Mouse (Mus musculus): ENCODE measurements at regions not wholly inside any gene's neighbourhood (a gene's known extent, or its start where the extent isn't known, plus 50 kb on each side); places are given as distances from the start of the nearest gene placed in this dataset.

DNA sequence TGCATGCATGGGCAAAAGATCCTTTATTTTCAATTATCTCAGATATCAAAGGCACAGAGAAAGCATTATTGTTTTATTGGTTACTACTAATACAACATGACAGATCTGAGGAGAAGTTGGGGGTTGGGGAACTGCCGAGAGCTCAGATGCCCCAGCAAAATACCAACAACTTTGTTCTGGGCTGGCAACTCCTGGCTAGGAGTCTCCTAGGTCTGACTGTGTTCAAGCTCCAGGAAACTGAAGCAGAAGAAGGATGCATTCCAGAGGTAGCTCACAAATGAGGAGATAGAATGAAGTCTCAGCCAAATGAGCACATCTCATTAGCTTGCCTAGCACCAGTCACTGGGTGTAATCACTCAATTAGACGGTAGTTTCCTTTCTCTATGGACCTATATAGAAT, 192.9 kb downstream of the Gm10283 start:
- H3K36me3 ChIP-seq (replicated peaks in 1 of 2; ENCODE audit: control insufficient read depth in 1 of 2, insufficient read depth in 1 of 2, low read length in 1 of 2) = no peaks in the 10 kb centered on the region
- no peaks in the 10 kb centered on the region for H3K79me2 ChIP-seq (replicated peaks; ENCODE audit: control insufficient read depth, extremely low read depth, insufficient read depth, poor library complexity, severe bottlenecking)
- no peak for TF ChIP-seq CTCF (conservative IDR thresholded peaks at IDR 0.05 in 1 of 2, IDR thresholded peaks at IDR 0.05 in 1 of 2; ENCODE audit: low read depth in 2 of 2, low read length in 2 of 2)
- H3K4me2 ChIP-seq (ENCODE audit: insufficient read depth, low read depth, poor library complexity, severe bottlenecking) = no peak overlapping the region
- dilution Hi-C loops (cut with MboI; ENCODE audit: extremely low pct_ligation_motif_present, extremely low pct_unique_long_range_greater_than_20kb, low sequenced_read_pairs) = no loop called here
- in situ Hi-C loops (cut with MboI; ENCODE audit: low pct_ligation_motif_present, low pct_unique_long_range_greater_than_20kb, low sequenced_read_pairs) = no loop called here
- no peak overlapping the region for H3K27ac ChIP-seq (ENCODE audit: insufficient read depth, low read depth)
- H3K9ac ChIP-seq (ENCODE audit: insufficient read depth, low read depth) = no peak overlapping the region
- DNase-seq (ENCODE audit: extremely low read depth) = no peak
- no peaks in the 10 kb centered on the region for H3K4me1 ChIP-seq (ENCODE audit: control insufficient read depth in 1 of 2, insufficient read depth in 2 of 2)
- H3K27me3 ChIP-seq (replicated peaks) = no peaks in the 10 kb centered on the region
- no peak overlapping the region for H3K4me3 ChIP-seq (replicated peaks in 1 of 3; ENCODE audit: low read depth in 2 of 3, low read length in 2 of 3, poor library complexity in 1 of 3)
- no peaks in the 10 kb centered on the region for H3K9me3 ChIP-seq (replicated peaks; ENCODE audit: low read length)

DNA sequence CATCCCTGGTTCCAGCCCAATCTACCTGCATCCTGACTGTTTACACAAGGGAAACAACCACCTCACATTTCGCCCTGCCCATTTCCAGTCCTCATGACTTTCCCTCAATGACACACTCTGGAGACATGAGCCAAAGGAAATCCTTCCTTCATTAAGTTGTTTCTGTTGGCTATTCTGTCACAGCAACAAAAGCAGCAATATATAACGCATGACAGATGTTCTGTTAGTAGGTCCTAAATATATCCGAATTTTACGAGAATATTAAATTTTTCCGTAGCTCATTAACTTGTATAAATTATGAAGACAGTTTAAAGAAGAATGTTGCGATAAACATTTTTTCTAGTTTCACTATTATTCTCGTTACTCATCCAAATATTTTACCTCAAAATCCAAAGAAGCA, 201.7 kb downstream of the Gm10283 start:
- Histone ChIP-seq H3K9ac (ENCODE audit: insufficient read depth, low read depth) (no peak overlapping the region), H3K9me3 (replicated peaks; ENCODE audit: low read length) (no peaks in the 10 kb centered on the region), H3K79me2 (replicated peaks; ENCODE audit: control insufficient read depth, extremely low read depth, insufficient read depth, poor library complexity, severe bottlenecking) (no peaks in the 10 kb centered on the region), H3K4me3 (replicated peaks in 1 of 3; ENCODE audit: low read depth in 2 of 3, low read length in 2 of 3, poor library complexity in 1 of 3) (no peak overlapping the region), H3K36me3 (replicated peaks in 1 of 2; ENCODE audit: control insufficient read depth in 1 of 2, insufficient read depth in 1 of 2, low read length in 1 of 2) (no peaks in the 10 kb centered on the region), H3K4me2 (ENCODE audit: insufficient read depth, low read depth, poor library complexity, severe bottlenecking) (no peak overlapping the region), H3K4me1 (ENCODE audit: control insufficient read depth in 1 of 2, insufficient read depth in 2 of 2) (no peaks in the 10 kb centered on the region), H3K27ac (ENCODE audit: insufficient read depth, low read depth) (no peak overlapping the region), H3K27me3 (replicated peaks) (no peaks in the 10 kb centered on the region)
- TF ChIP-seq CTCF (conservative IDR thresholded peaks at IDR 0.05 in 1 of 2, IDR thresholded peaks at IDR 0.05 in 1 of 2; ENCODE audit: low read depth in 2 of 2, low read length in 2 of 2) (no peak), CHD1 (IDR thresholded peaks at IDR 0.05; ENCODE audit: low read depth, low read length) (no peak), NELFE (IDR thresholded peaks at IDR 0.05; ENCODE audit: low read depth, low read length) (no peak)
- in situ Hi-C loops (cut with MboI; ENCODE audit: low pct_ligation_motif_present, low pct_unique_long_range_greater_than_20kb, low sequenced_read_pairs) (no loop called here), dilution Hi-C loops (cut with MboI; ENCODE audit: extremely low pct_ligation_motif_present, extremely low pct_unique_long_range_greater_than_20kb, low sequenced_read_pairs) (no loop called here)
- no peak for DNase-seq (ENCODE audit: extremely low read depth)

DNA sequence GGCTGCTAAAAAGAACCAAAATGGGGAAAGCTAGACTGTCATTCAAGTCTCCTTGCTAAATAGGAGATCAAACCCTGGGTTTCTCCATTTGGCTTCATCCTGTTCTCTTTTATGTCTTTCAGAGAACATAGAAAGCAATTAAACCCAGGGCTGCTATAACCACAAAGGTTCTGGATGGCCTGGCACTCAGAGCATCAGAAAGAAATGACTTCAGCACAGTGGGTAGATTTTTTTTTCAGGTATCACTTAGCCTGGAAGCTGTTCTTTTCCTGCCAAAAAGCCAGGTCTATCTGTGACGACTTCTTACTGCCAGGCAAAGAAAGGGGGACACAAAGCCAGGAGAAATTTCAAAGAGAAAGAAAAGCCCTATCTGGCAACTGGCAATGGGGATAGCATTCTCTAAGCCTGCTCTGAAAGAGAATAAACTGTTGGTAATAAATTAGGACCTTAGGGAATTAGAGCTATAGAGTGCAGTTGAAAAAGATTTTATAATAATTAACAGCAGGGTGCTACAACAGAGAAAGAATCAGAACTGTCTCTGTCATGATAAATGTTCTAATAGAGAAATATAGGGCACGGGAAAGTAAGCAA, 225.7 kb downstream of the Gm10283 start:
- Histone ChIP-seq H3K4me2 (ENCODE audit: insufficient read depth, low read depth, poor library complexity, severe bottlenecking) (no peak overlapping the region), H3K36me3 (replicated peaks in 1 of 2; ENCODE audit: control insufficient read depth in 1 of 2, insufficient read depth in 1 of 2, low read length in 1 of 2) (no peaks in the 10 kb centered on the region), H3K4me3 (replicated peaks in 1 of 3; ENCODE audit: low read depth in 2 of 3, low read length in 2 of 3, poor library complexity in 1 of 3) (no peak overlapping the region), H3K9me3 (replicated peaks; ENCODE audit: low read length) (no peaks in the 10 kb centered on the region), H3K27ac (ENCODE audit: insufficient read depth, low read depth) (no peak overlapping the region), H3K4me1 (ENCODE audit: control insufficient read depth in 1 of 2, insufficient read depth in 2 of 2) (no peaks in the 10 kb centered on the region), H3K79me2 (replicated peaks; ENCODE audit: control insufficient read depth, extremely low read depth, insufficient read depth, poor library complexity, severe bottlenecking) (no peaks in the 10 kb centered on the region), H3K27me3 (replicated peaks) (no peaks in the 10 kb centered on the region), H3K9ac (ENCODE audit: insufficient read depth, low read depth) (no peak overlapping the region)
- in situ Hi-C loops (cut with MboI; ENCODE audit: low pct_ligation_motif_present, low pct_unique_long_range_greater_than_20kb, low sequenced_read_pairs) = no loop called here
- dilution Hi-C loops (cut with MboI; ENCODE audit: extremely low pct_ligation_motif_present, extremely low pct_unique_long_range_greater_than_20kb, low sequenced_read_pairs) = no loop called here
- no peak for DNase-seq (ENCODE audit: extremely low read depth)
- TF ChIP-seq MEF2A (IDR thresholded peaks at IDR 0.05; ENCODE audit: borderline replicate concordance, low read depth, low read length) = no peak
- no peak for TF ChIP-seq CHD2 (IDR thresholded peaks at IDR 0.05; ENCODE audit: low read length)
- no peak for TF ChIP-seq ZKSCAN1 (IDR thresholded peaks at IDR 0.05; ENCODE audit: borderline replicate concordance, low read depth, low read length)
- no peak for TF ChIP-seq NELFE (IDR thresholded peaks at IDR 0.05; ENCODE audit: low read depth, low read length)
- no peak for TF ChIP-seq KAT2A (IDR thresholded peaks at IDR 0.05; ENCODE audit: insufficient replicate concordance, low read length)

All from CH12.LX (cell line).